Mouse (Mus musculus): ENCODE data around the gene Fmo4. TPM values are rescaled to one million over a fixed set of nuclear protein-coding genes. Genes with fewer than 3 reads are reported as not detected.

Gene Fmo4
- polyA plus RNA-seq (2012; rRNA removed), result 28.0 and 29.6 TPM in 2 replicates

- Histone ChIP-seq H3K27me3 (replicated peaks; ENCODE audit: control insufficient read depth, insufficient read depth, low read length) (no peaks in the 10 kb centered on the region), H3K27ac (ENCODE audit: insufficient read depth, low read depth, low read length) (peak within 1 kb of the TSS; percentile 97), H3K4me3 (ENCODE audit: insufficient read depth, low read depth, low read length) (peak within 1 kb of the TSS; percentile 14), H3K4me1 (ENCODE audit: control insufficient read depth, insufficient read depth, low read length) (peaks cover 32% of the 10 kb centered on the region; the same call in 1 of the 2 replicates), H3K36me3 (ENCODE audit: control insufficient read depth, insufficient read depth, low read length) (no peaks in the 10 kb centered on the region)
- TF ChIP-seq CTCF (conservative IDR thresholded peaks at IDR 0.05; ENCODE audit: insufficient read depth, insufficient read length, low read depth, low read length) (peak; percentile 58), POLR2A (IDR thresholded peaks at IDR 0.05; ENCODE audit: low read depth, low read length) (no peak)
- 31% methylated on average over 8 of the region's 8 CpGs for whole genome bisulfite sequencing
- DNase-seq, result peak; percentile 87
These were observed at the start of gene Fmo4 for GRCm38 (mm10) chr1:162813836-162814156. Gene Fmo4 (minus strand): TSS chr1:162813972.

GRCm38 (mm10) chr1:162862328-162862727, 48.6 kb upstream of the Fmo4 start:
- Histone ChIP-seq H3K27ac (ENCODE audit: insufficient read depth, low read depth, low read length) (peak overlapping the region; percentile 30; the same call in 1 of the 2 replicates), H3K4me3 (ENCODE audit: insufficient read depth, low read depth, low read length) (no peak overlapping the region)
- peak; percentile 49 for DNase-seq

GRCm38 (mm10) chr1:162859996-162860605, 46.3 kb upstream of the Fmo4 start:
- TF ChIP-seq POLR2A (IDR thresholded peaks at IDR 0.05; ENCODE audit: low read depth, low read length), result no peak
- TF ChIP-seq CTCF (conservative IDR thresholded peaks at IDR 0.05; ENCODE audit: insufficient read depth, insufficient read length, low read depth, low read length), result no peak
- 33% methylated on average over 9 of the region's 9 CpGs for WGBS
- peaks cover 17% of the 10 kb centered on the region for H3K4me1 ChIP-seq (ENCODE audit: control insufficient read depth, insufficient read depth, low read length)
- H3K27ac ChIP-seq (ENCODE audit: insufficient read depth, low read depth, low read length), result peak overlapping the region; percentile 47; the same call in 1 of the 2 replicates
- H3K4me3 ChIP-seq (ENCODE audit: insufficient read depth, low read depth, low read length), result peak overlapping the region; percentile 81; the same call in 1 of the 2 replicates
- no peaks in the 10 kb centered on the region for H3K27me3 ChIP-seq (replicated peaks; ENCODE audit: control insufficient read depth, insufficient read depth, low read length)
- DNase-seq, result peak; percentile 76
- peaks cover 2% of the 10 kb centered on the region; the same call in 1 of the 2 replicates for H3K36me3 ChIP-seq (ENCODE audit: control insufficient read depth, insufficient read depth, low read length)

More at GRCm38 (mm10) chr1:162862328-162862727, 48.6 kb upstream of the Fmo4 start:
- TF ChIP-seq CTCF (conservative IDR thresholded peaks at IDR 0.05; ENCODE audit: insufficient read depth, insufficient read length, low read depth, low read length) (no peak), POLR2A (IDR thresholded peaks at IDR 0.05; ENCODE audit: low read depth, low read length) (no peak)
- no peaks in the 10 kb centered on the region for H3K27me3 ChIP-seq (replicated peaks; ENCODE audit: control insufficient read depth, insufficient read depth, low read length)
- peaks cover under 1% of the 10 kb centered on the region; the same call in 1 of the 2 replicates for H3K36me3 ChIP-seq (ENCODE audit: control insufficient read depth, insufficient read depth, low read length)
- WGBS, result 23% methylated on average over 1 of the region's 1 CpGs
- H3K4me1 ChIP-seq (ENCODE audit: control insufficient read depth, insufficient read depth, low read length), result peaks cover 13% of the 10 kb centered on the region

GRCm38 (mm10) chr1:162859545-162859976, 45.8 kb upstream of the Fmo4 start:
- Histone ChIP-seq H3K27ac (ENCODE audit: insufficient read depth, low read depth, low read length) (peak overlapping the region; percentile 96), H3K4me3 (ENCODE audit: insufficient read depth, low read depth, low read length) (peak overlapping the region; percentile 81), H3K27me3 (replicated peaks; ENCODE audit: control insufficient read depth, insufficient read depth, low read length) (no peaks in the 10 kb centered on the region), H3K36me3 (ENCODE audit: control insufficient read depth, insufficient read depth, low read length) (peaks cover 2% of the 10 kb centered on the region; the same call in 1 of the 2 replicates), H3K4me1 (ENCODE audit: control insufficient read depth, insufficient read depth, low read length) (peaks cover 12% of the 10 kb centered on the region)
- DNase-seq, result peak; percentile 61
- 44% methylated on average over 10 of the region's 10 CpGs for WGBS
- TF ChIP-seq CTCF (conservative IDR thresholded peaks at IDR 0.05; ENCODE audit: insufficient read depth, insufficient read length, low read depth, low read length) (no peak), POLR2A (IDR thresholded peaks at IDR 0.05; ENCODE audit: low read depth, low read length) (no peak)

GRCm38 (mm10) chr1:162858748-162859130, 45.0 kb upstream of the Fmo4 start:
- WGBS, result 38% methylated on average over 12 of the region's 12 CpGs

GRCm38 (mm10) chr1:162857766-162858747, 44.3 kb upstream of the Fmo4 start:
- TF ChIP-seq CTCF (conservative IDR thresholded peaks at IDR 0.05; ENCODE audit: insufficient read depth, insufficient read length, low read depth, low read length), result no peak
- TF ChIP-seq POLR2A (IDR thresholded peaks at IDR 0.05; ENCODE audit: low read depth, low read length), result no peak
- H3K4me1 ChIP-seq (ENCODE audit: control insufficient read depth, insufficient read depth, low read length), result peaks cover 17% of the 10 kb centered on the region; the same call in 1 of the 2 replicates
- peak overlapping the region; percentile 96 for H3K27ac ChIP-seq (ENCODE audit: insufficient read depth, low read depth, low read length)
- peak overlapping the region; percentile 81 for H3K4me3 ChIP-seq (ENCODE audit: insufficient read depth, low read depth, low read length)
- DNase-seq, result peak; percentile 89
- WGBS, result 41% methylated on average over 18 of the region's 18 CpGs
- H3K27me3 ChIP-seq (replicated peaks; ENCODE audit: control insufficient read depth, insufficient read depth, low read length), result no peaks in the 10 kb centered on the region
- peaks cover 2% of the 10 kb centered on the region; the same call in 1 of the 2 replicates for H3K36me3 ChIP-seq (ENCODE audit: control insufficient read depth, insufficient read depth, low read length)

More at GRCm38 (mm10) chr1:162858748-162859130, 45.0 kb upstream of the Fmo4 start:
- Histone ChIP-seq H3K36me3 (ENCODE audit: control insufficient read depth, insufficient read depth, low read length) (peaks cover 2% of the 10 kb centered on the region; the same call in 1 of the 2 replicates), H3K27ac (ENCODE audit: insufficient read depth, low read depth, low read length) (peak overlapping the region; percentile 96), H3K4me1 (ENCODE audit: control insufficient read depth, insufficient read depth, low read length) (peaks cover 14% of the 10 kb centered on the region; the same call in 1 of the 2 replicates), H3K4me3 (ENCODE audit: insufficient read depth, low read depth, low read length) (peak overlapping the region; percentile 81), H3K27me3 (replicated peaks; ENCODE audit: control insufficient read depth, insufficient read depth, low read length) (no peaks in the 10 kb centered on the region)
- TF ChIP-seq POLR2A (IDR thresholded peaks at IDR 0.05; ENCODE audit: low read depth, low read length), result no peak
- TF ChIP-seq CTCF (conservative IDR thresholded peaks at IDR 0.05; ENCODE audit: insufficient read depth, insufficient read length, low read depth, low read length), result no peak
- DNase-seq, result peak; percentile 79
